Mouse (Mus musculus) hindbrain, embryonic 12.5 days (tissue): ENCODE data around the gene Olfr1201. TPM values are rescaled to one million over a fixed set of nuclear protein-coding genes. Genes with fewer than 3 reads are reported as not detected.

Source experiments
- ATAC-seq: fragments of 200-750 bp; cut with Nextera tagmentation; 2 replicates; pipeline ENCODE4 v1.8.0; 2017; ENCODE audit warnings: moderate TSS enrichment; ENCODE audit not compliant: low FRiP score
- H3K27ac ChIP-seq: fragments of 300-500 bp; sonication (generic); 2 replicates; pipeline ENCODE4 v1.5.1; 2016; ENCODE audit warnings: mild to moderate bottlenecking
- H3K27me3 ChIP-seq: fragments of 300-500 bp; sonication (generic); 2 replicates; pipeline ENCODE4 v1.6.1; 2016; ENCODE audit warnings: mild to moderate bottlenecking
- H3K36me3 ChIP-seq: fragments of 300-500 bp; sonication (generic); 2 replicates; pipeline ENCODE4 v1.6.1; 2016; ENCODE audit warnings: mild to moderate bottlenecking
- H3K4me1 ChIP-seq: fragments of 300-500 bp; sonication (generic); 2 replicates; pipeline ENCODE4 v1.6.1; 2016
- H3K4me2 ChIP-seq: fragments of 300-500 bp; sonication (generic); replicated peaks from 2 replicates; pipeline ENCODE4 v1.6.1; 2016; ENCODE audit warnings: mild to moderate bottlenecking
- H3K4me3 ChIP-seq: fragments of 300-500 bp; sonication (generic); 2 replicates; pipeline ENCODE4 v1.5.1; 2016; ENCODE audit warnings: mild to moderate bottlenecking
- H3K9ac ChIP-seq: fragments of 300-500 bp; sonication (generic); 2 replicates; pipeline ENCODE4 v1.6.1; 2016; ENCODE audit warnings: mild to moderate bottlenecking, moderate library complexity
- H3K9me3 ChIP-seq: fragments of 300-500 bp; sonication (generic); replicated peaks from 2 replicates; pipeline ENCODE4 v1.6.1; 2016; ENCODE audit warnings: mild to moderate bottlenecking
- WGBS: fragments of 180-500 bp; shearing (Covaris S2); methylation state at CpG from one replicate; pipeline ENCODE4 v1.1.7; 2016; 5-methylcytosine and 5-hydroxymethylcytosine counted together
- polyA plus RNA-seq: library from polyadenylated mRNA; unstranded; fragments of >200 nt; fragmentation: Nextera tagmentation; extraction: Ambion mirVana; gene quantifications from 2 replicates; pipeline ENCODE4 v1.2.1, GENCODE M21; 2016

The Olfr1201 gene
- polyA plus RNA-seq = not detected in 2 replicates

GRCm38 (mm10) chr2:88792736-88793135, at the start of gene Olfr1201:
Olfr1201 (plus strand) TSS chr2:88793036.
- no peak within 1 kb of the TSS for H3K4me2 ChIP-seq
- no peaks in the 10 kb centered on the region for H3K9me3 ChIP-seq
- H3K4me3 ChIP-seq = no peak within 1 kb of the TSS
- no peaks in the 10 kb centered on the region for H3K4me1 ChIP-seq
- no peak for ATAC-seq
- WGBS = 90% methylated on average over 6 of the region's 6 CpGs
- no peaks in the 10 kb centered on the region for H3K27me3 ChIP-seq
- H3K36me3 ChIP-seq = no peaks in the 10 kb centered on the region
- H3K27ac ChIP-seq = no peak within 1 kb of the TSS
- H3K9ac ChIP-seq = no peak within 1 kb of the TSS

- H3K4me3 ChIP-seq = no peak overlapping the region
- no peak overlapping the region for H3K27ac ChIP-seq
- H3K9ac ChIP-seq = no peak overlapping the region
- H3K36me3 ChIP-seq = no peaks in the 10 kb centered on the region
- ATAC-seq = no peak
- H3K4me2 ChIP-seq = no peak overlapping the region
- H3K9me3 ChIP-seq = no peaks in the 10 kb centered on the region
- no peaks in the 10 kb centered on the region for H3K4me1 ChIP-seq
- no peaks in the 10 kb centered on the region for H3K27me3 ChIP-seq
- 66% methylated on average over 3 of the region's 3 CpGs for WGBS
Observed at GRCm38 (mm10) chr2:88743379-88743778, 49.5 kb upstream of the Olfr1201 start.

DNA sequence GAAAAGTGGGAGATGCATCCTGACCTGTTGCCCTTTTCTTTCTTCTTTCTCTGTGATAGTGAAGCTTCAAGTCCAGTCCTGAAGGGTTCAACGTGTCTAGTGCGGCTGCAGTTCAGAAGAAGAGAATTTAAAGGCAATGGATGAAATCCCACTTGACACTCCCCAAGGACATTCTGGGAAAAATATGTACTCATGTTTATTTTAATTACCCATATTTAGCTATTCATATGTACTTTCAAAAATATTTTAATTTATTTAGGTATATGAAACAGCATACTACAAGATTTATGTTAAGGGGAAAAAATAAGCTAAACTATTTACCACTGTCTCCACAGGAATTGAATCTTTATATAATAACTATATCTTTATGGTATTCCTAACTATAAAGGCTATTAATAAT, 41.6 kb upstream of the Olfr1201 start, which contains the start of gene Olfr1198:
Gene Olfr1198, minus strand, starts transcription at position 101 of the 400 bp plus-strand sequence.
- Histone ChIP-seq H3K4me1 (no peaks in the 10 kb centered on the region), H3K9me3 (no peaks in the 10 kb centered on the region), H3K9ac (no peak within 1 kb of the TSS), H3K27ac (no peak within 1 kb of the TSS), H3K27me3 (no peaks in the 10 kb centered on the region), H3K4me3 (no peak within 1 kb of the TSS), H3K4me2 (no peak within 1 kb of the TSS), H3K36me3 (no peaks in the 10 kb centered on the region)
- no peak for ATAC-seq
- 93% methylated on average over 2 of the region's 2 CpGs for WGBS

GRCm38 (mm10) chr2:88760369-88760768, 32.5 kb upstream of the Olfr1201 start, which contains the start of gene Olfr1199:
Olfr1199 (minus strand) TSS chr2:88760469.
- no peak for ATAC-seq
- Histone ChIP-seq H3K27ac (no peak within 1 kb of the TSS), H3K4me1 (no peaks in the 10 kb centered on the region), H3K9ac (no peak within 1 kb of the TSS), H3K4me2 (no peak within 1 kb of the TSS), H3K4me3 (no peak within 1 kb of the TSS), H3K9me3 (no peaks in the 10 kb centered on the region), H3K27me3 (no peaks in the 10 kb centered on the region), H3K36me3 (no peaks in the 10 kb centered on the region)
- whole genome bisulfite sequencing = 82% methylated on average over 2 of the region's 2 CpGs

DNA sequence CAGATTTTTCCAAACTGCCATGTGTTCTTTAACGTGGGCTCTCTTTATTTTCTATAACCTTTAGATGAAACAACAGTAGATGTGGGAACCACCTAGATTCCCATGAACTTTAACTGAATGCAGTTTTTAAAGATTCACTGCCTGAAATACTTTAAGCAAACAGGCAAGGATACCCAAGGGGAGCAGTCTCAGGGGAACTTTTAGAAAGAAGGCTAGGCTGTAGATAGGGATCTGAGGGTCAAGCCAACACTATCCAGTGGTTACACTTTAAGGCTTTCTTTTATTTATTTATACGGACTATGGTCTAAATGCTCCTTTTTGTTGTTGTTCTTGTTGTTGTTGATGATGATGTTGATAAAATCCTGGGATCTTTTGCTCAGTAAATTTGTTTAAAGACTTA, 22.4 kb upstream of the Olfr1201 start, which contains the start of gene Olfr1200:
Gene Olfr1200, minus strand, starts transcription at position 101 of the 400 bp plus-strand sequence.
- Histone ChIP-seq H3K36me3 (no peaks in the 10 kb centered on the region), H3K27ac (no peak within 1 kb of the TSS), H3K4me3 (no peak within 1 kb of the TSS), H3K27me3 (no peaks in the 10 kb centered on the region), H3K9me3 (no peaks in the 10 kb centered on the region), H3K4me2 (no peak within 1 kb of the TSS), H3K9ac (no peak within 1 kb of the TSS), H3K4me1 (no peaks in the 10 kb centered on the region)
- 81% methylated on average over 2 of the region's 2 CpGs for WGBS
- ATAC-seq = no peak

DNA sequence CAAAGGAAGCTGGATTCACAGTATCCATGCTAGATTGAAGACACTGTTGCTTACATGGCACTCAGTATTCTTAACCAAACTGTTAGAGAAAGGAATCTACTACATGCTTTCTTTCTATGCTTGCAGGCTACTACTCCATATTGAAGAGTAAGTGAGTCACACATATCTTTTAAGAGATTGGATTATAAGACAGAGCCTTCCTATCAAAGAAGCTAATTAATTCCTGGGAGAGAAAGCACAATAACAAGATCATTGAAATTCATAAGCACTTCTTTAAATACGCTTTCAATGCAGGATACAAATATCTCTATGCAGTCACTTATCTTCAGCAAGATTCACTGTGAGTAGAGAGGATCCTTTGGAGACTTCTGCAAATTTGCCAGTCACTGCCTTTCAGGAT, 21.4 kb downstream of the Olfr1201 start, which contains the start of gene Olfr1202:
Gene Olfr1202, plus strand, starts transcription at position 301 of the 400 bp plus-strand sequence.
- ATAC-seq = no peak
- Histone ChIP-seq H3K36me3 (no peaks in the 10 kb centered on the region), H3K4me2 (no peak within 1 kb of the TSS), H3K9me3 (no peaks in the 10 kb centered on the region), H3K27ac (no peak within 1 kb of the TSS), H3K9ac (no peak within 1 kb of the TSS), H3K4me3 (no peak within 1 kb of the TSS), H3K4me1 (no peaks in the 10 kb centered on the region), H3K27me3 (no peaks in the 10 kb centered on the region)
- WGBS = 95% methylated on average over 1 of the region's 1 CpGs

- Histone ChIP-seq H3K27ac (no peak within 1 kb of the TSS), H3K9me3 (no peaks in the 10 kb centered on the region), H3K36me3 (no peaks in the 10 kb centered on the region), H3K4me2 (no peak within 1 kb of the TSS), H3K9ac (no peak within 1 kb of the TSS), H3K4me3 (no peak within 1 kb of the TSS), H3K4me1 (no peaks in the 10 kb centered on the region), H3K27me3 (no peaks in the 10 kb centered on the region)
- ATAC-seq = no peak
- 87% methylated on average over 2 of the region's 2 CpGs for WGBS
Observed at GRCm38 (mm10) chr2:88829437-88829836, 36.6 kb downstream of the Olfr1201 start, which contains the start of gene Olfr1205. Olfr1205 (plus strand) TSS chr2:88829737.

DNA sequence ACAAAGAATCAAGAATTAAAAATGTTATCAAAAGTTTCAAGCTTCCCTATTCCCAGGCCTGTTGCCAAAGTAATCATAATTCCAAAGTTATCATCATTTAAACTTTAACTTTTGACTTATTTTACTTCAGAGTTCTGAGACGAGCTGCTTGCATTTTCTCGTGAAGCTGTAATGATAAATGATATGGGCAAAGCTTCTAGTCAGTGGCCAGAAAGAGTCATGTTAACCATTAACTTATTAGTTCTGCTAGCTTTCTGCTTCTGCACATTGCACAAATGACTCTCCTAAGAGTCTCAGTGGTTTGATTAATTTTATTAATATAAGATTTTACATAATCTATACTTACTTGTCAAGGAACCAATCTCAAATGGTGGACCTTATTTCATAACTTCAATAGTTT, 45.6 kb downstream of the Olfr1201 start:
- no peaks in the 10 kb centered on the region for H3K4me1 ChIP-seq

More for the DNA sequence above, 45.6 kb downstream of the Olfr1201 start:
- H3K9ac ChIP-seq = no peak overlapping the region
- WGBS = 62% methylated on average over 2 of the region's 2 CpGs
- no peak for ATAC-seq
- no peaks in the 10 kb centered on the region for H3K36me3 ChIP-seq
- no peak overlapping the region for H3K4me3 ChIP-seq
- H3K9me3 ChIP-seq = no peaks in the 10 kb centered on the region
- H3K27ac ChIP-seq = no peak overlapping the region
- H3K27me3 ChIP-seq = no peaks in the 10 kb centered on the region
- H3K4me2 ChIP-seq = no peak overlapping the region

Other genes starting within 250 kb of the Olfr1201 start
- not detected in 2 replicates for gene Olfr1188, start 236.1 kb upstream of the Olfr1201 start, polyA plus RNA-seq
- gene Olfr1189, start 206.6 kb upstream of the Olfr1201 start, polyA plus RNA-seq = not detected in 2 replicates
- not detected in 2 replicates for gene Olfr1191-ps1, start 152.5 kb upstream of the Olfr1201 start, polyA plus RNA-seq
- gene Olfr1192-ps1, start 144.5 kb upstream of the Olfr1201 start, polyA plus RNA-seq = not detected in 2 replicates
- not detected in 2 replicates for gene Olfr1193, start 117.4 kb upstream of the Olfr1201 start, polyA plus RNA-seq
- not detected in 2 replicates for gene Olfr1195, start 103.8 kb upstream of the Olfr1201 start, polyA plus RNA-seq
- gene Olfr1196, start 88.4 kb upstream of the Olfr1201 start, polyA plus RNA-seq = not detected in 2 replicates
- not detected in 2 replicates for gene Olfr1197, start 60.7 kb upstream of the Olfr1201 start, polyA plus RNA-seq
- gene Olfr1198, start 41.7 kb upstream of the Olfr1201 start, polyA plus RNA-seq = not detected in 2 replicates
- gene Olfr1199, start 32.6 kb upstream of the Olfr1201 start, polyA plus RNA-seq = not detected in 2 replicates
- not detected in 2 replicates for gene Olfr1200, start 22.5 kb upstream of the Olfr1201 start, polyA plus RNA-seq
- not detected in 2 replicates for gene Olfr1202, start 21.5 kb downstream of the Olfr1201 start, polyA plus RNA-seq
- not detected in 2 replicates for gene Olfr1205, start 36.7 kb downstream of the Olfr1201 start, polyA plus RNA-seq
- gene Olfr1204, start 56.3 kb downstream of the Olfr1201 start, polyA plus RNA-seq = not detected in 2 replicates
- gene Olfr1206, start 70.2 kb downstream of the Olfr1201 start, polyA plus RNA-seq = not detected in 2 replicates
- not detected in 2 replicates for gene Olfr1208, start 109.3 kb downstream of the Olfr1201 start, polyA plus RNA-seq
- gene Olfr1209, start 122.1 kb downstream of the Olfr1201 start, polyA plus RNA-seq = not detected in 2 replicates
- not detected in 2 replicates for gene Olfr1211, start 145.1 kb downstream of the Olfr1201 start, polyA plus RNA-seq
- not detected in 2 replicates for gene Olfr1212, start 160.9 kb downstream of the Olfr1201 start, polyA plus RNA-seq
- gene Gm13762, start 187.2 kb downstream of the Olfr1201 start, polyA plus RNA-seq = not detected in 2 replicates
- not detected in 2 replicates for gene Olfr1214, start 199.6 kb downstream of the Olfr1201 start, polyA plus RNA-seq
- gene Olfr1215, start 213.9 kb downstream of the Olfr1201 start, polyA plus RNA-seq = not detected in 2 replicates
- not detected in 2 replicates for gene Olfr1216, start 225.3 kb downstream of the Olfr1201 start, polyA plus RNA-seq
- not detected in 2 replicates for gene Olfr1217, start 239.0 kb downstream of the Olfr1201 start, polyA plus RNA-seq